Mouse (Mus musculus): ENCODE data around the gene Vasp. TPM values are rescaled to one million over a fixed set of nuclear protein-coding genes. Genes with fewer than 3 reads are reported as not detected.

The Vasp gene
- polyA plus RNA-seq, 1 experiment from 2014 or later: 85.9 TPM

DNA sequence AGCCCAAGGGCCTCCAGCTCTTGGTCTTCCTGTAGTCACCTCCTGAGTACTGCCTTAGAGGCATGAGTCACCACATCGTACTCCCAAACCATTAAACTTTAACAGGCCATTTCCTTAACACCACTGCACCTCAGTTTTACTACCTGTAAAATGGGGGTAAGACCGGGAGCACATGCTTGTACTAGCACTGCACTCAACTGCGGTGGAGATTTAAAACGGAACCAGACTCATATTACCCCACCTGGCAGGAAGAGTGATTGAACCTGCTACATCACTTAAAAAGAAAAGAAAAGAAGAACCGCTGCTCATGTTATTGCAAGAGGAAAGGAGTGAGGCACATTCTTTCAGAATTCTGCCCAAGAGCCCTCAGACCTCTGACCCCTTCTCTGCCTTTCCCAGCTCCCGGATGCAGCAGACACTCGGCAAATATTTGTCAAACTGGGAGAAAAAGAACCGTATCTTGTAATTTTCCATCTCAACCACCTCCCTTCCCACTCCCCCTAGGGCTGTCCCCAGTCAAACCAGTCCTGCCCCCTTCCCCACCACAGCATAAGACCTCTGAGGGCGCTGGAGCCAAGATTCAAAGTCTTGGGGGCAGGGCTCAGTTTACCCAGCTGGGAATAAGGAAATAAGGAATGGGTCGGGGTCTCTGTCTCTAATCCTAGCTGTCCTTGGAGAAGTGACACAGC lies 2.5 kb downstream of the Vasp start:
- Histone ChIP-seq H3K4me3 (ENCODE audit: low read depth, low read length) (peak overlapping the region; percentile 98), H3K27me3 (replicated peaks; ENCODE audit: control insufficient read depth, insufficient read depth, low read length) (no peaks in the 10 kb centered on the region), H3K4me1 (replicated peaks; ENCODE audit: control insufficient read depth, insufficient read depth, low read length) (peaks cover 52% of the 10 kb centered on the region), H3K9ac (ENCODE audit: low read depth, low read length) (peak overlapping the region; percentile 93), H3K9me3 (ENCODE audit: control insufficient read depth, low read length) (no peaks in the 10 kb centered on the region), H3K36me3 (ENCODE audit: control insufficient read depth, insufficient read depth, low read length) (peaks cover 14% of the 10 kb centered on the region), H3K27ac (ENCODE audit: low read depth, low read length) (peak overlapping the region; percentile 98), H3K4me2 (peak overlapping the region; percentile 90)
- no peak for DNase-seq (ENCODE audit: low spot score)
- WGBS: 30% methylated on average over 10 of the region's 10 CpGs
- ATAC-seq (replicated peaks; ENCODE audit: low FRiP score): no peak

DNA sequence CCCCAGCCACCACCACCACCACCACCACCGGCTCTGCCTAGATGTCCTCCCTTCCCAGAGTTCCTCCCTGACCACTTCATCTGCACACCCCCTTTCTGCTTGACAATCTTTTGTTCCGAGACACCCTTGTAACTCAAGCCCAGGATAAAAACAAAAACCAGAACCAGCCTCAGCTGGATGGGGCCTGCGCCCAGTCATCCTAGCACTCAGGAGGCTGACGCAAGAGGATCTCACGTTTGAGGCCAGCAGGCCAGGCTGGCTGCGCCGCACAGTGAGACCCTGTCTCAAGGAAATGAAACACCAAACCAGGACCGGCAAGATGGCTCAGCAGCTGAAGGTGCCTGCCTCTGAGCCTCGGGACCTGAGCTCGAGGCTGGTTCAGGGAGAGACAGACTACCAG lies 4.6 kb downstream of the Vasp start:
- Histone ChIP-seq H3K27me3 (replicated peaks; ENCODE audit: control insufficient read depth, insufficient read depth, low read length) (no peaks in the 10 kb centered on the region), H3K4me1 (replicated peaks; ENCODE audit: control insufficient read depth, insufficient read depth, low read length) (peaks cover 52% of the 10 kb centered on the region), H3K27ac (ENCODE audit: low read depth, low read length) (peak overlapping the region; percentile 57), H3K4me2 (peak overlapping the region; percentile 53), H3K9me3 (ENCODE audit: control insufficient read depth, low read length) (no peaks in the 10 kb centered on the region), H3K4me3 (ENCODE audit: low read depth, low read length) (no peak overlapping the region), H3K36me3 (ENCODE audit: control insufficient read depth, insufficient read depth, low read length) (peaks cover 28% of the 10 kb centered on the region), H3K9ac (ENCODE audit: low read depth, low read length) (peak overlapping the region; percentile 32)
- DNase-seq (ENCODE audit: low spot score) (no peak), ATAC-seq (replicated peaks; ENCODE audit: low FRiP score) (no peak)
- 46% methylated on average over 10 of the region's 10 CpGs for WGBS

DNA sequence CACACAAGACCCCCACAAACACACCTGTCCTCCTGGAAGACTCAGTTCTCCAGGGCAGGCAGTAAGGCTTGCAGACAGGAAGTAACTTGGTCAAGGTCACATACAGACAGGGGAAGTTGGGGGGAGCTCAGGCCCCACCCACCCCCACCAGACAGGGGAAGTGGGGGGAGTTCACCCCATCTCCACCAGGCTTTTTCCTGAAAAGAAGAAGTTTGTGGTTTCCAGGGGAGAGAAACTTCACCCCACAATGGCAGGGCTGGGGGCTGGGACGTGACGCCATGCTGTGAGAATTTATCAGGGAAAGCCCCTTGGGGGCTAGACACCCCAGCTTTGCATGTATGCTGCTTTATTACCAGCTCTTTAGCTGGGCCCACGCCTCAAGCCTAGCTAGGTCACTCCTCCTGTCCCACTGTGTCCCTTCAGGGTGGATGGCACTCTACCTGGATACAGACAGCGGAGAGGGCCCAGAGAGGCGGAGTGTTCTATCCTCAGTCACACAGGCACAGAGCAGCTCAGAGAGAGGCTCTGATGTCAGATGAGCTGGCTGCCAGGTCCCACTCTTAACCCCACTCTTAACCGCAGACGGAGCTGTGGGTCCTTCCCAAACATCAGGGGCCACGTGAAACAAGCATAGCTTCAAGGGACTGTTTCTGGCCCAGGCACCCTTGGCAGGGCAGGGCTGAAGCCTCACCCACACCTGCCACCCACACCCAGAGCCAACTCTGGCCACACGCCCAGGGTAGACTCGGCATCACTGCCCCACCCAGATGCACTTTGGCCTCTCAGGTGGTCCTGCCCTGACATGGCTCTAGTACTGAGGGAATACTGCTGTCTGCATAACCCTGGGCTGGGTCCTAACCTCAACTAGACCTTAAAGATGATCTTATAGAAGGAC lies 5.4 kb downstream of the Vasp start:
- DNase-seq (ENCODE audit: low spot score) (no peak), ATAC-seq (replicated peaks; ENCODE audit: low FRiP score) (no peak)
- Histone ChIP-seq H3K9ac (ENCODE audit: low read depth, low read length) (peak overlapping the region; percentile 46; the same call in 1 of the 2 replicates), H3K27ac (ENCODE audit: low read depth, low read length) (peak overlapping the region; percentile 51), H3K4me1 (replicated peaks; ENCODE audit: control insufficient read depth, insufficient read depth, low read length) (peaks cover 52% of the 10 kb centered on the region), H3K9me3 (ENCODE audit: control insufficient read depth, low read length) (no peaks in the 10 kb centered on the region), H3K36me3 (ENCODE audit: control insufficient read depth, insufficient read depth, low read length) (peaks cover 34% of the 10 kb centered on the region), H3K4me3 (ENCODE audit: low read depth, low read length) (0 out of 2 replicates have a peak overlapping the region, but pooled peaks have one; percentile 7), H3K27me3 (replicated peaks; ENCODE audit: control insufficient read depth, insufficient read depth, low read length) (no peaks in the 10 kb centered on the region), H3K4me2 (peak overlapping the region; percentile 53)
- WGBS: 58% methylated on average over 10 of the region's 10 CpGs

DNA sequence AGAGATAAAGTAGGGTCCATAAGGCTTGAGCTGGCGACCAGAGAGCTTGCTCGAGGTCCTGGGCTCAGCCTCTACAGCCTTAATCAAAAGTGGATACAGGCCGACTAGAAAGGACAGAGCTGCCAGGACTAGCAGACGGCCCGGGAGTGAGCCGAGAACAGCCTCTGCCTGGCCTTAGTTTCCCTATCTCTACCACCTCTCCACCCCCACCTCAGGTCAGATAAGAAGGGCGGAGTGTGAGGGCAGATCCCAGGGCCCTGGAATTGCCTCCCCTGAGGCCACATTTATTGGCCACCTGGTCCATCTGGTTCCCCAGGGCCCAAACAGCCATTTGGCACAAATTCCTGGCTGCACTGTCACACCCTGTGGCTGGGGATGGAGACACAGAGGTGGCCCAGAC lies 6.5 kb downstream of the Vasp start:
- no peaks in the 10 kb centered on the region for H3K9me3 ChIP-seq (ENCODE audit: control insufficient read depth, low read length)
- no peaks in the 10 kb centered on the region for H3K27me3 ChIP-seq (replicated peaks; ENCODE audit: control insufficient read depth, insufficient read depth, low read length)
- H3K36me3 ChIP-seq (ENCODE audit: control insufficient read depth, insufficient read depth, low read length): peaks cover 40% of the 10 kb centered on the region
- peak overlapping the region; percentile 51 for H3K27ac ChIP-seq (ENCODE audit: low read depth, low read length)
- H3K4me2 ChIP-seq: peak overlapping the region; percentile 53
- no peak for DNase-seq (ENCODE audit: low spot score)
- ATAC-seq (replicated peaks; ENCODE audit: low FRiP score): peak; percentile 79
- peaks cover 52% of the 10 kb centered on the region for H3K4me1 ChIP-seq (replicated peaks; ENCODE audit: control insufficient read depth, insufficient read depth, low read length)
- peak overlapping the region; percentile 1 for H3K9ac ChIP-seq (ENCODE audit: low read depth, low read length)
- peak overlapping the region; percentile 16; the same call in 1 of the 2 replicates for H3K4me3 ChIP-seq (ENCODE audit: low read depth, low read length)
- WGBS: 23% methylated on average over 7 of the region's 7 CpGs

DNA sequence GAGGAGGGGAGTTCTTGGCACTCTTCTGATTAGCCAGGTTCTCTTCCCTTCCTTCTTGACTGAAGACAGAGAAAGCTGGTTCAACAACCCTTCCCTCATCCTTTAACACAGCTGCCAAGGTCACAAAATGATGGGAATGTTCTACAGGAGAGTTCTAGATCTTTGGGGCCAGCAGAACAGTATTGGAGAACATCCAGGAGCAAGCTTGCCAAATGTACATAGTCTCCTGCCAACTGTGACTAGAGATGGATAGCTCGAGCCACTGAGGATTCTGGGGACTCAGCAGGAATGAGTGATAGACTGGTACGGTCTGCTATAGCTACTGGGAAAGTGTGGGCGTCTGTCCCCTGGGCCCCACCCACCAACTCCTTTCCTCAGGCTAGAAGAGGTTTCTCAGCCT lies 13.3 kb downstream of the Vasp start:
- peaks cover 11% of the 10 kb centered on the region for H3K4me1 ChIP-seq (replicated peaks; ENCODE audit: control insufficient read depth, insufficient read depth, low read length)
- no peaks in the 10 kb centered on the region for H3K27me3 ChIP-seq (replicated peaks; ENCODE audit: control insufficient read depth, insufficient read depth, low read length)
- DNase-seq (ENCODE audit: low spot score) (no peak), ATAC-seq (replicated peaks; ENCODE audit: low FRiP score) (no peak)
- peak overlapping the region; percentile 43 for H3K4me2 ChIP-seq
- H3K4me3 ChIP-seq (ENCODE audit: low read depth, low read length): no peak overlapping the region
- 73% methylated on average over 3 of the region's 3 CpGs for WGBS
- peaks cover 41% of the 10 kb centered on the region for H3K36me3 ChIP-seq (ENCODE audit: control insufficient read depth, insufficient read depth, low read length)
- H3K27ac ChIP-seq (ENCODE audit: low read depth, low read length): peak overlapping the region; percentile 19; the same call in 1 of the 2 replicates
- no peak overlapping the region for H3K9ac ChIP-seq (ENCODE audit: low read depth, low read length)
- H3K9me3 ChIP-seq (ENCODE audit: control insufficient read depth, low read length): no peaks in the 10 kb centered on the region

DNA sequence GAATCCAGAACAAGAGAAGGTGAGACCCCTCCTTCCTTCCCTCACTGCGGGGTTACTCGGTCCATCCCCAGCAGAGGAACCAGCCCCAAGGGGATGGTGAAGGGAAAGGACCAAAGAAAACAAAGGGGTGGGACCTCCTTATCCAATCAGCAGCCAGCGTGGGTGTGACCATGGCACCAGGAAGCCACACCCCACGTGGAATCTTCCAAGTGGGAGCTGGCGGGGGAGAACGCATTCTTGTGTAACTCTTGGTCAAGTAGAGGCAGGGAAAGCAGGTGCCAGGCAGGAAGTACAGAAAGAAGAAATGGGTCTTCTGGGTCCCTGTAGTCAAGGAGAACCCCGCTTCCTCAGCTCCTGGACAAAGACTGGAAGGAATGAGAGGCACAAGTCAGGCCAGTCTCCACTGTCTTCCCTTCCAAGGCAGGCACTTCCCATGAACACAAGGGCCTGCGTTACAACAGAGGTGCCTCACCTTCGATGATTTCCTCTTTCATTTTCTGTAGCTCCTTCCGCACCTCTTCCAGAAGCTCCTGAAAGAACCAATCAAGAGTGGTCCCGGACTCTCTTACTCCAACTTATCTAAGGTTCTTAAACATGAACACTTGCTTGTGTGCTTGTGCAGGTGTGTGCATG lies 14.1 kb downstream of the Vasp start:
- no peak overlapping the region for H3K9ac ChIP-seq (ENCODE audit: low read depth, low read length)
- WGBS: 34% methylated on average over 11 of the region's 11 CpGs

DNA sequence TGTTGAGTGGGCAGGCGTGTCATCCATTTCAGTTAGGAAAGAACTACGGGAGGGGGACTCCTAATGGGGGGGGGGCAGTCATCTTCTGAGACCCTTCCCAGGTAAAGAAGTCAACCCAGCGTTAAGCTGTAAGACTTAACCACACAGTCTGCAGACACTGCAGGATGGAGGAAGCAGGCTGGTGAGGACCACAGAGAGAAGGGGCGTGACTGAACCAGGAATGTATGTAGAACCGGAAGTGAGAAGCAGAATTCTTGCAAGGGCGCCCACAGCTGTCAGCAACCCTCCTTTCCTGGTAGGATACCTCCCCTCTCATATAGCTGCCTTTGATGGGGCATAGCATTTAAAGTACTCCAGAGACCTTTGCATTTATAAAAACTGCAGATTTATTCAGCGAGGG lies 15.1 kb downstream of the Vasp start:
- Histone ChIP-seq H3K9me3 (ENCODE audit: control insufficient read depth, low read length) (no peaks in the 10 kb centered on the region), H3K4me2 (no peak overlapping the region)

More for the DNA sequence above, 14.1 kb downstream of the Vasp start:
- Histone ChIP-seq H3K27ac (ENCODE audit: low read depth, low read length) (peak overlapping the region; percentile 46; the same call in 1 of the 2 replicates), H3K4me1 (replicated peaks; ENCODE audit: control insufficient read depth, insufficient read depth, low read length) (peaks cover 11% of the 10 kb centered on the region), H3K9me3 (ENCODE audit: control insufficient read depth, low read length) (no peaks in the 10 kb centered on the region), H3K4me3 (ENCODE audit: low read depth, low read length) (no peak overlapping the region), H3K4me2 (peak overlapping the region; percentile 43), H3K27me3 (replicated peaks; ENCODE audit: control insufficient read depth, insufficient read depth, low read length) (no peaks in the 10 kb centered on the region), H3K36me3 (ENCODE audit: control insufficient read depth, insufficient read depth, low read length) (peaks cover 37% of the 10 kb centered on the region)
- DNase-seq (ENCODE audit: low spot score): peak; percentile 67
- peak; percentile 91 for ATAC-seq (replicated peaks; ENCODE audit: low FRiP score)

DNA sequence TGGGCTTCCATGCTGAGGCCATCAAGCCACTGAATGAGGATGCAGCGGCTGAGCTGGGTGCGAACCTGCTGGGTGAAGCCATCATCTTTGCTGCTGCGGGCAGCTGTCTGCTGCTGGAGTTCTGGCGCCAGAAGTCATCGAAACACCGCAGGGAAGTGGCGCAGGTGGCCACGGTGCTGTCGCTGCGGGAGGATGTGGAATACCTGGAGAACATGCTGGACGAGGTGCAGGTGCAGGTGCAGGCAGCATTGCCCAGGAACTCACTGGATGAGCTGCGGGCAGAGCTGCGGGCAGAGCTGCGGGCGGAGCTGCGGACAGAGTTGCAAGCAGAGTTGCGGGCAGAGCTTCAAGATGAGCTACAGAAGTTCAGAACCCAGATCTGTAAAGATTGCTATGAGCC lies 16.2 kb downstream of the Vasp start:
- Histone ChIP-seq H3K4me2 (no peak overlapping the region), H3K9me3 (ENCODE audit: control insufficient read depth, low read length) (no peaks in the 10 kb centered on the region), H3K27ac (ENCODE audit: low read depth, low read length) (no peak overlapping the region), H3K4me3 (ENCODE audit: low read depth, low read length) (no peak overlapping the region), H3K36me3 (ENCODE audit: control insufficient read depth, insufficient read depth, low read length) (peaks cover 25% of the 10 kb centered on the region), H3K4me1 (replicated peaks; ENCODE audit: control insufficient read depth, insufficient read depth, low read length) (peaks cover 11% of the 10 kb centered on the region), H3K27me3 (replicated peaks; ENCODE audit: control insufficient read depth, insufficient read depth, low read length) (no peaks in the 10 kb centered on the region), H3K9ac (ENCODE audit: low read depth, low read length) (no peak overlapping the region)
- DNase-seq (ENCODE audit: low spot score) (no peak), ATAC-seq (replicated peaks; ENCODE audit: low FRiP score) (no peak)
- WGBS: 86% methylated on average over 17 of the region's 17 CpGs

More for the DNA sequence above, 15.1 kb downstream of the Vasp start:
- H3K4me1 ChIP-seq (replicated peaks; ENCODE audit: control insufficient read depth, insufficient read depth, low read length): peaks cover 11% of the 10 kb centered on the region
- ATAC-seq (replicated peaks; ENCODE audit: low FRiP score) (no peak), DNase-seq (ENCODE audit: low spot score) (no peak)
- 75% methylated on average over 7 of the region's 7 CpGs for WGBS
- H3K27me3 ChIP-seq (replicated peaks; ENCODE audit: control insufficient read depth, insufficient read depth, low read length): no peaks in the 10 kb centered on the region
- H3K9ac ChIP-seq (ENCODE audit: low read depth, low read length): no peak overlapping the region
- peaks cover 29% of the 10 kb centered on the region for H3K36me3 ChIP-seq (ENCODE audit: control insufficient read depth, insufficient read depth, low read length)
- no peak overlapping the region for H3K4me3 ChIP-seq (ENCODE audit: low read depth, low read length)
- no peak overlapping the region for H3K27ac ChIP-seq (ENCODE audit: low read depth, low read length)

All from liver, embryonic 11.5 days (tissue).